Mouse (Mus musculus) thymus, adult 2 months (tissue): ENCODE results near the gene Map3k1.

Experiments
- CTCF ChIP-seq: fragments of 200-500 bp; IDR thresholded peaks from 2 replicates; pipeline ENCODE4 v1.5.1; 2012; ENCODE audit warnings: mild to moderate bottlenecking, control low read depth, low read length, moderate library complexity, borderline replicate concordance; ENCODE audit not compliant: control insufficient read depth, poor library complexity, insufficient read depth; ENCODE audit errors: extremely low read depth
- POLR2A ChIP-seq: fragments of 200-500 bp; IDR thresholded peaks from 2 replicates; pipeline ENCODE4 v1.6.1; 2012; ENCODE audit warnings: mild to moderate bottlenecking, low read length, control low read depth, moderate library complexity; ENCODE audit not compliant: control insufficient read depth, poor library complexity, insufficient read depth; ENCODE audit errors: extremely low read depth

- TF ChIP-seq POLR2A = no peak
- TF ChIP-seq CTCF = no peak
These were observed 66.7 kb downstream of the Map3k1 start for GRCm38 (mm10) chr13:111741991-111742615.
